Mouse (Mus musculus) embryo, embryonic 10.5 days (tissue): ENCODE measurements at regions not wholly inside any gene's neighbourhood (a gene's known extent, or its start where the extent isn't known, plus 50 kb on each side); places are given as distances from the start of the nearest gene placed in this dataset.
"Not testable (repeated sequence)": the region's sequence is repeated elsewhere in the genome, so short reads cannot be mapped to it uniquely, and the experiment has no call there.

Experiments
- DNase-seq: peaks from one replicate; pipeline ENCODE4 v3.0.0-alpha.2; 2015; ENCODE audit warnings: low spot score

DNA sequence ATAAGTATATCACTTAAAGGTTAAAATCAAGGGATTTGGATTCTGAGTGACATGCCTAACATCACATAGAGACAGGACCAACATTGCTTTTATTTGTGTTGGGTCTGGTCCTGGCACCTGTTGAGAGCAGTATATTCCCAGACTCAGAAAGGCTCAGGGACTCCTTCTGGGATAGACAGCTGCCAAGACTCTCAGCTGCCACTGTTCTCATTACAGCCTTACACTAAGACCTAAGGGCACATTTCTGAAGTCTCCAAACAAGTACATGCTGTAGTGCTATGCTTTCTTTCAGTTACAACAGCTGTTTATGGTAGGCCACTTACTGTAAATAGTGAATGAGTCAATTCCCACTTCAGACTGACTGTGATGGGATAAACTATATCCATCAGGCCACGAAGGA is 77.7 kb upstream of the Fam13a start:
- no peak for DNase-seq

- peak; percentile 7 for DNase-seq
These were observed 79.6 kb upstream of the Fam13a start for GRCm38 (mm10) chr6:59103936-59104335.

- no peak for DNase-seq
These were observed 80.1 kb upstream of the Fam13a start for GRCm38 (mm10) chr6:59104496-59104895.

- no peak for DNase-seq
These were observed 83.8 kb upstream of the Fam13a start for GRCm38 (mm10) chr6:59108102-59108501.

GRCm38 (mm10) chr6:59132410-59132809 is 76.3 kb upstream of the Tigd2 start:
- DNase-seq: no peak

DNA sequence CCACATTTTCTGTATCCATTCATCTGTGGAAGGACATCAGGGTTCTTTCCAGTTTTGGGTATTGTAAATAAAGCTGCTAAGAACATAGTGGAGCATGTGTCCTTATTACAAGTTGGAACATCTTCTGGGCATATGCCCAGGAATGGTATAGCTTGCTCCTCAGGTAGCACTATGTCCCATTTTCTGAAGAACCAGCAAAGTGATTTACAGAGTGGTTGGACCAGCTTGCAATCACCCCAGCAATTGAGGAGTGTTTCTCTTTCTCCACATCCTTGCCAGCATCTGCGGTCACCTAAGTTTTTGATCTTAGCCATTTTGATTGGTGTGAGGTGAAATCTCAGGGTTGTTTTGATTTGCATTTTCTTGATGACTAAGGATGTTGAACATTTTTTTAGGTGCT is 74.9 kb upstream of the Tigd2 start:
- DNase-seq: not testable (repeated sequence)

GRCm38 (mm10) chr6:59139702-59140101 is 69.0 kb upstream of the Tigd2 start:
- no peak for DNase-seq

GRCm38 (mm10) chr6:59142050-59142449 is 66.6 kb upstream of the Tigd2 start:
- DNase-seq: no peak

- no peak for DNase-seq
These were observed 61.2 kb upstream of the Tigd2 start for GRCm38 (mm10) chr6:59147421-59147820.

GRCm38 (mm10) chr6:59155636-59156035 is 53.0 kb upstream of the Tigd2 start:
- no peak for DNase-seq
